Mouse (Mus musculus): ENCODE measurements around the gene Col20a1. TPM values are rescaled to one million over a fixed set of nuclear protein-coding genes. Genes with fewer than 3 reads are reported as not detected.

The Col20a1 gene
- total RNA-seq, 2 experiments from 2014 or later, result 1.3 to 3.0 TPM

DNA sequence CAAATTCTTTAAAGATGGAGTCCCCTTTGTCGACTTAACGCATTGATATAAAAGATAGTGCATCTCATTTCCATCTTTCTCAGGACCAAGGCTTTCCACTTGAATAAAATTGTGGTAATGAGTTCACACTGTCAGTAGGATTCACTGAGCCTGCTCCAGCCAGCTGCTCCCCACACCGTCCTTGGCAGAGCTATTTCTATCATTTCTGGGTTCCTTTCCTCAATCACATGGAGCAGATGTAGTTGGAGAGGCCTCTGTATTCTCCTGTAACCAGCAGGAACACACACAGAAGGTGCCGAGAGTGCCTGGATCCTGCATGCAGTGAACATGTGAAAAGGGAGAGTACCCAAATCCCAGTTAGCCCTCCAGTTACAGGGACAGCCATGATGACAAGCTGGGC is 4.0 kb downstream of the Col20a1 start:
- no peak for DNase-seq (ENCODE audit: extremely low spot score in 1 of 2, low spot score in 1 of 2)

DNA sequence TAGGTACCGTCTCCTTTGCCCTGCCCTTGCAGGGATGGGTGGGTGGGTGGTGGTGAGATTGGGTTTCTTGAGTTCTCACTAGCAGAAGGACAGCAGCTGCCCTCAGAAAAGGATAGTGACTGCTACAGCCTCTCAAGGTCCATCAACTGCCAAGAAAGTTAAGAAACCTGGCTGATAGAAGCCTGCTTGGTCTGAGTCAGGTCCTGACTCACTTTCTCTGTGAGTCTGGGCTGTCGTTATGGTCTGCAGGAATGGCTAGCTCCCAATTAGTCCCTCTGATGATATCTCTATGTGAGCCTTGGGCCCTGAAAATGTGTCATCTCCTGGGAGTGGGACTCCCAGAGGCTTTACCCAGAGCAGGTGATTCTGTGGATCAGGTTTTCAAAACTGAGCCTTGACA is 8.0 kb downstream of the Col20a1 start:
- no peak for DNase-seq (ENCODE audit: extremely low spot score in 1 of 2, low spot score in 1 of 2)

- DNase-seq (ENCODE audit: extremely low spot score in 1 of 2, low spot score in 1 of 2), result no peak
Observed at GRCm38 (mm10) chr2:180995457-180995856, 9.1 kb downstream of the Col20a1 start.

GRCm38 (mm10) chr2:180996436-180996835 is 10.1 kb downstream of the Col20a1 start:
- DNase-seq (ENCODE audit: extremely low spot score in 1 of 2, low spot score in 1 of 2), result peak in 1 of 2 experiments; percentile 20

DNA sequence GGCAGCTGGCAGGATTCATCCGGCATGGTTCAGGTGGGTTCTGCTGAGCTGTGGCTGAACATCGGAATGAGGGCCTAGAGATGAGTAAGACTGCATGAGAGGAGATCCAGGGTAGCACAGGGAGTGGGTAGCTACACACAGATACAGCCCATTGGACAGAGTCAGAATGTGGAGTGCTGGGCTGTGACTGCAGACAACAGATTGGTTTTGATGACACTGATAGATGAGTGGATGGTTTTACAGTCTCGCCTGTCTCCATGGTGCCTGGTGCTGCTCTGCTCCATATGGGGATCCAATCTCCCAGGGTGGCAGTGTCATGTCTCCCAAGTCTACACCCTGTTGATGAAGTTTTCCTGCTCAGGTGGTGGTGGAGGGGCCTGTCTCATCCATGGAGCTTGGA is 10.6 kb downstream of the Col20a1 start:
- no peak for DNase-seq (ENCODE audit: extremely low spot score in 1 of 2, low spot score in 1 of 2)

- DNase-seq (ENCODE audit: extremely low spot score in 1 of 2, low spot score in 1 of 2), result no peak
Observed at GRCm38 (mm10) chr2:181007054-181007453, 20.7 kb downstream of the Col20a1 start.

DNA sequence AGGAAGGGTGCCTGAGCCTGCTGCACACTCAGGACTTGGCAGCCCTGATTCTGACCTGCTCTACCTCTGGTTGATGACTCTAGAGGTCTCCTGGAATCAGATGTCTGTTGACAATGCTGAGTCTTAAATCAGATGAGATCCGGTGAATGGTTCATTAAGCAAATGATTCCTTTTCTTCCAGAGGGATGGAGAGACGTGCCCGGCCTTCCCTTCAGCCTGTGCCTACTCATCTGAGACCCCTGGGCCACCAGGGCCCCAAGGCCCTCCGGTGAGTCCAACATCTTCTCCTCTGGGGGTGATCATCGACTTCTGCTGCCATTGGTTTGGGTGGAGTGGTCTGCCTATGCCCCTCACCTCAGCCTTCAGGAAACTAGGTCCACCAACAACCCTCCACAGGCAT is 22.0 kb downstream of the Col20a1 start:
- no peak for DNase-seq (ENCODE audit: extremely low spot score in 1 of 2, low spot score in 1 of 2)

DNA sequence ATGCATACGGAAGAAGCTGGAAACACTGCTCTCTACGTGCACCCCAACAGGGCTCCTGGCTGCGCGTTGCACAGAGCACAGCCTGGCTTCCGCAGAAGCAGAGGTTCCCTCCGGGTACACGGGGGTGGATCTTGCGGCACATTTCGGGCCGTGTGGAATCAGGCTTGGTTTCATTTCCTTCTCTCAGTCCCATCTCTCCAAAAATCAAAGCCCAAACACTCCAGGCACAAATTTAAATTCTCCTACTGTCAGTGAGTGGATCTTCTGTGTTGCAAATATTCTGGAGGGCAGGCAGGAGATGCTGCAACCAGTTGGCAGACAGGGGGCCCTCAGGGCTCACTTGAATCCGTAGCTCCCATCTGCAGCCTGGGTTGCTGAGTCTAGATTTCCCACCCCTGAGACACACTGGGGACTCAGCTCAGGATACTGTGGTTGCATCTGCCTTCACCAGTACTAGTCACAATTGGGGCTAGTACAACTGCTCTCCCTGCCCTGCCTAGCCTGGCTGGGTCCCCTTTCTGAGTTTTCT is 45.1 kb downstream of the Col20a1 start:
- DNase-seq (ENCODE audit: extremely low spot score in 1 of 2, low spot score in 1 of 2), result peak in 1 of 2 experiments; percentile 22

DNA sequence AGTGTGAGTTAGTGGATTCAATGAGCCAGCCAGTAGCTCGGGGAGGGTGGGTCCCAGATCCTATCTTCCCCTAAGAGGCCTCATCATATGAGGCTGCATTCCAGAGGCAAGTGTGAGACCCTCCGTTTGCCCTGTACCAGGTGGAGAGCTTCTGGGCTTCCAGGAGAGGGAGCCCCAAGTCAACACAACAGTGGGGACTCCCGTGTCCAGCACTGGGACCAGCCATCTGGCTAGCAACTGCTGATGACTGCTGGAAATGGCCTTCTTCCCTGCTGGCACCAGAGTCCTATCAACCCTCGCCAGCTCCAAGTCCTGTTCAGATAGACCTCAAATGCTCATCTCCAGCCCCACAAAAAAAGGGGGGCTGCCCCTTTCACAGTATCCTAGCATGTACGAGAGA is 46.1 kb downstream of the Col20a1 start:
- DNase-seq (ENCODE audit: extremely low spot score in 1 of 2, low spot score in 1 of 2), result peak in 1 of 2 experiments; percentile 27

DNA sequence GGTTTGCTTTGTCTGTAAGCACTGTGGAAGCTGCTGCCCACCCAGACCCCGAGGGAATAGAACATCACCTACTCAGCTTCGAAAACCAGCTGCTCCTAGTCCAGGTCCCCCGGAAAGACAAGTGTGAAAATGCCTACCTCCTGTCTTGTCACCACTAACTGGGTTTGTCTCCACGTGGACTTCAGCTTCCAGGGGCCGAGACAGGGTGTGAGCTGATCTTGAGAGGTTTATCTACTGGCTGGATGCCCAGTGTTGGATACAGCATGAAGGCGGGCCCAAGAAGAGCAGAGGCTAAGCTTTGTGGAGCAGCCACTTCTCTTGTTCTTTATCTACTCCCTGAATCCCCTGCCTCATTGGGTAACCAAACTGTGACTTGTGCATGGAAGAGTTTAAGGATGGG is 47.0 kb downstream of the Col20a1 start:
- DNase-seq (ENCODE audit: extremely low spot score in 1 of 2, low spot score in 1 of 2), result no peak

DNA sequence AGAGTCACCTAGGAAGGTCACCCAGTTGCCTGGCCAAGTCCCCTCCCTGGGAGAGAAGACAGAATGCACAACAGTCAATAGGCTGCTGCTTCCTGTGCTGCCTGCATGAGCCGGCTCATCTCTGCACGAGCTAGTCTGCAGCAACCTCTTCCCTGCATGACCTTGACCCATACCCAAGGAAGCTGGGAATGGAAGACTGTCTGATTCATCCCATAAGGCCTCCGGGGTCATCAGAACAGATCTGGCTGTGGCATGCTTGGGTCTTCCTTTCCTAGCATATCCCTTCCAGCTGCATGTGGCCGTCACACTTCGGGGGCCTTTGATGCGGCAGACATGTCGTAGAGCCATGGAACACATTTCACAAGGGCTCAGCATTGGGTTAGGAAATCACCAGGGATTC is 48.9 kb downstream of the Col20a1 start:
- DNase-seq (ENCODE audit: extremely low spot score in 1 of 2, low spot score in 1 of 2), result no peak

- no peak for DNase-seq (ENCODE audit: extremely low spot score in 1 of 2, low spot score in 1 of 2)
Observed at GRCm38 (mm10) chr2:181036561-181036960, 50.2 kb downstream of the Col20a1 start.

- DNase-seq (ENCODE audit: extremely low spot score in 1 of 2, low spot score in 1 of 2), result peak; percentile 18 to 29
Observed at GRCm38 (mm10) chr2:181038644-181039355, 52.5 kb downstream of the Col20a1 start.

- DNase-seq (ENCODE audit: extremely low spot score in 1 of 2, low spot score in 1 of 2), result no peak
Observed at GRCm38 (mm10) chr2:181039356-181039680, 53.0 kb downstream of the Col20a1 start.

GRCm38 (mm10) chr2:181041941-181042340 is 55.6 kb downstream of the Col20a1 start:
- DNase-seq (ENCODE audit: extremely low spot score in 1 of 2, low spot score in 1 of 2), result no peak

GRCm38 (mm10) chr2:181042376-181042775 is 56.0 kb downstream of the Col20a1 start:
- DNase-seq (ENCODE audit: extremely low spot score in 1 of 2, low spot score in 1 of 2), result no peak

GRCm38 (mm10) chr2:181043437-181043836 is 57.1 kb downstream of the Col20a1 start, which contains the start of gene Chrna4:
TSS of gene Chrna4 (minus strand) at chr2:181043546.
- DNase-seq (ENCODE audit: extremely low spot score in 1 of 2, low spot score in 1 of 2), result no peak

DNA sequence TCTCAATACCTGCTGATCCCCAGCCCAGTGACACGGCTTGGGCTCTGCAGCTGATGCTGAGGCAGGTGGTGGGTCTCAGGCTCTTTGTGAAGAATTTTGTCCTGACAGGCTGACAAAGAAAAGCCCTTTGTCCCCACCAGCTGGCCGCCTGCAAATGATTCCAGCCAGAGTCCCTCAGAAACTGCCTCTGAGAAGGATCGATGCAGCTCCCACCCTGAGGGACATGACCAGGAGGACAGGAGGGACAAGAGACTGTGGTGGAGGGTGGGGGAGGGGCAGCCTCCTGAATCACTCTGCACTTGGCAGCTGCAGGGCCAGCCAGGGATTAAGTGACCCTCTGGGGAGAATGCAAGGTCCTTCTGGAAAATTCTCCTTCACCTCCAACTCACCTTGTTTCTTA is 57.7 kb downstream of the Col20a1 start:
- no peak for DNase-seq (ENCODE audit: extremely low spot score in 1 of 2, low spot score in 1 of 2)

DNA sequence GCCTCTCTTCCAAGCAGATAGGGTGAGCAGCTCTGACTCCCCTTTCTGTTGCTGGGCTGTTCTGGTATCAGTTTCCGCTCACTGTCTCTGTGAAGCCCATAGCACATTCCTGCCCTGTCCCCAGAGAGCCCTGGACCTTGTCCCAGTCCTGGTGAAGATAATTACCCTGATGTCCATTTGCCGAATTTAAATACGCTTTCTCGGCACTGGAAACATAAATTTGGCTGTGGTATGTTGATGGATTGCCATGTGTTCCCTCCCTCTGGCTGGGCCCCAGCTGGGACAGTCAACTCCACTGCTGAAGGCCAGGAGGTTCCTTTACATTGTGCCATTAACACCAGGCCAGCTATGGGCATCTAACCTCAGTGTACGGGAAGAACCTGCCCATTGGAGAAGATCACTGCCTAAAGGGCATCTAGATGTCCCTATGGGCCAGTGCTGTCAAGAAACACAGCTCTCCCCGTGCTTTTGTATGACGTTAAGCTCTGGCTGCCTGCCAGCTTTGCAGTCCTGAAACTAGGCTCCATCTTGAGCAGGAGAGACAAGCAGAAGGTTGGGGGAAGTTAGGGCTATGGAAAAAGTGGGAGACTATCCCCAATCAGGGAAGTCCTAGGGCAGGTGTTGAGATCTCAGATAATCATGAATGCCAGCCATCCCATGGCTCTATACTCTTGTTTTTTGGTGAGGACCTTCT is 62.1 kb downstream of the Col20a1 start:
- no peak for DNase-seq (ENCODE audit: extremely low spot score in 1 of 2, low spot score in 1 of 2)

- DNase-seq (ENCODE audit: extremely low spot score in 1 of 2, low spot score in 1 of 2), result no peak
Observed at GRCm38 (mm10) chr2:181048986-181049385, 62.7 kb downstream of the Col20a1 start.

GRCm38 (mm10) chr2:181052171-181052570 is 65.8 kb downstream of the Col20a1 start:
- DNase-seq (ENCODE audit: extremely low spot score in 1 of 2, low spot score in 1 of 2), result no peak

- no peak for DNase-seq (ENCODE audit: extremely low spot score in 1 of 2, low spot score in 1 of 2)
Observed at GRCm38 (mm10) chr2:181057341-181057740, 71.0 kb downstream of the Col20a1 start.
